Mouse (Mus musculus) hindbrain, postnatal 0 days (tissue): ENCODE measurements around the gene Gm5105. TPM values are rescaled to one million over a fixed set of nuclear protein-coding genes. Genes with fewer than 3 reads are reported as not detected.

Source experiments
- ATAC-seq: fragments of 200-750 bp; cut with Nextera tagmentation; 2 replicates; pipeline ENCODE4 v1.8.0; 2017; ENCODE audit warnings: mild to moderate bottlenecking, moderate TSS enrichment, moderate library complexity
- DNase-seq: peaks from one replicate; pipeline ENCODE4 v3.0.0-alpha.2; 2015; ENCODE audit warnings: low spot score
- H3K27ac ChIP-seq: fragments of 300-500 bp; sonication (generic); 2 replicates; pipeline ENCODE4 v1.5.1; 2014; ENCODE audit warnings: mild to moderate bottlenecking
- H3K27me3 ChIP-seq: fragments of 300-500 bp; sonication (generic); 2 replicates; pipeline ENCODE4 v1.6.1; 2014; ENCODE audit warnings: low read length, mixed read lengths; ENCODE audit not compliant: insufficient read depth
- H3K36me3 ChIP-seq: fragments of 300-500 bp; sonication (generic); 2 replicates; pipeline ENCODE4 v1.6.1; 2014; ENCODE audit warnings: low read length, mixed read lengths; ENCODE audit not compliant: insufficient read depth
- H3K4me1 ChIP-seq: fragments of 300-500 bp; sonication (generic); 2 replicates; pipeline ENCODE4 v1.6.1; 2014; ENCODE audit warnings: antibody characterized with exemption, low read length, mixed read lengths; ENCODE audit not compliant: insufficient read depth
- H3K4me2 ChIP-seq: fragments of 300-500 bp; sonication (generic); 2 replicates; pipeline ENCODE4 v1.6.1; 2014; ENCODE audit warnings: low read depth, mild to moderate bottlenecking, low read length, moderate library complexity, mixed read lengths
- H3K4me3 ChIP-seq: fragments of 300-500 bp; sonication (generic); 2 replicates; pipeline ENCODE4 v1.5.1; 2014; ENCODE audit warnings: low read length
- H3K9ac ChIP-seq: fragments of 300-500 bp; sonication (generic); replicated peaks from 2 replicates; pipeline ENCODE4 v1.6.1; 2014; ENCODE audit warnings: mild to moderate bottlenecking, low read length, moderate library complexity, mixed read lengths
- H3K9me3 ChIP-seq: fragments of 300-500 bp; sonication (generic); 2 replicates; pipeline ENCODE4 v1.6.1; 2016; ENCODE audit warnings: low read length, mixed read lengths
- CTCF ChIP-seq: IDR thresholded peaks from 2 replicates; pipeline ENCODE4 v1.5.1; 2016; ENCODE audit warnings: antibody characterized with exemption, control low read depth, low read depth
- WGBS: fragments of 180-500 bp; shearing (Covaris S2); extraction: QIAGEN DNeasy Blood & Tissue Kit; methylation state at CpG from one replicate; pipeline ENCODE4 v1.1.7; 2014; 5-methylcytosine and 5-hydroxymethylcytosine counted together
- polyA plus RNA-seq: library from polyadenylated mRNA; unstranded; fragments of >200 nt; fragmentation: Nextera tagmentation; extraction: Ambion mirVana; gene quantifications from 2 replicates; pipeline ENCODE4 v1.2.1, GENCODE M21; 2015
- total RNA-seq: library from RNA; depleted of rRNA; stranded (reverse); fragments of >200 nt; gene quantifications from 2 replicates; pipeline ENCODE4 v1.2.3, GENCODE M21; 2014; rRNA removed

Gm5105 gene
- total and polyA plus RNA-seq, 2 experiments from 2014 or later: 0.11 TPM; not detected in 1

DNA sequence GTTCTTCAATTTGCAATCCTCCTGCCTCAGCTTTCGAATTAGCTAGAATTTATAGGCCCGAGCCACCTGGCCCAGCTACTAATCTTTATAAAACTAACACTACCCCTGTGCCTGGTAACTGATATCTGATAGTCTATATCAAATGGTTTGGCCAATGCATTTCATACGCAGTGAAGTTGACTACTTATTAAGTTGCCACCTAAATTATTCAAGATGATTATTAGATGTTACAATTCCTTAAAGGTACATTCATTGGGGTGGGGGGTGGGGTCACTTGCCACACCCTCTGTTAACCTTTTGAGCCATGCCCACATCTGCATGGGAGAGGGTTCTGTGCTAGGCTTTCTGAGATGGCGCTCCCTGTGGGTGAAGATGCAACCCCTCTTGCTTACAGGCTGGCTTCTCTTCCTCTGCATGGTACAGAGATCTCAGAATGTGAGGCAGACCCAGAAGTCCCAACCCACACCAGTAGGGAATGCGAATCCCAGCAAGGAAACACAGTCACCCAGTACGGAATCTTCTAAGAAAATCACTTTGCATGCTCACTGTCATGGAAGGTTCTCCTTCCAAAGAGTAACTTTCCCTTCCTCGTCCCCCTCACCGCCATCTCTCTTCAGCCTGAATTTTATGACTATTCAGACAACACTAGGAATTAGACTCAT, 67.0 kb downstream of the Gm5105 start:
- Histone ChIP-seq H3K27me3 (no peaks in the 10 kb centered on the region), H3K9me3 (no peaks in the 10 kb centered on the region), H3K4me2 (no peak overlapping the region), H3K27ac (no peak overlapping the region), H3K9ac (no peak overlapping the region), H3K36me3 (no peaks in the 10 kb centered on the region), H3K4me1 (no peaks in the 10 kb centered on the region), H3K4me3 (no peak overlapping the region)
- 95% methylated on average over 8 of the region's 8 CpGs for WGBS
- TF ChIP-seq CTCF: no peak
- ATAC-seq (no peak), DNase-seq (no peak)

DNA sequence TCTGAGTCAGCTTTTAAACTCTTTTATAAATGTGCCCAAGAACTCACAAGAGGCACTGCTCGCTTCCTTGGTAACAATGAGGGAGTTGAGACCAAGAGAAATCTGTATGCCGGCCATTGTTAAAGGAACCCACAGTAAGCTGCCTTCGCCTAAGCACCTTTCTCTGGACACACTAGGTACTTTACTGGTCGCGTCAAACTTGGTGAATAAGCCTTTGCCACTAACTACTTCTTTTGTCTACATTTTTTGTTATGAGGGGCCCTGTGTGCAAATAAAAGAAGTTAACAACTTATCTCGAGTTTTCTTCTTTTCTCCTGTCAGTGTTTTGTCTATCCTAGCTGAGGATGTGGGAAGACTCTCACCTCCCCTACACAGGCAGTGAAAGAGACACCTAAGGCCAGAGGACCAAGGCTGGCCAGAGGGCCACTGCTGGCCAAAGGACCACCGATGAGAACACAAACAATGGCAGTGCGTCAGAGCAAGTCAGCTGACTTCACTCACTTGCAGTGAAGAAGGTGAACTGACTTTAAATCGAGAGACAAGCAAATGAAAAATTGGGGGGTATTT, 67.9 kb downstream of the Gm5105 start:
- ATAC-seq: no peak
- Histone ChIP-seq H3K4me2 (no peak overlapping the region; the same call in 1 of the 2 replicates), H3K36me3 (no peaks in the 10 kb centered on the region), H3K27me3 (no peaks in the 10 kb centered on the region), H3K27ac (no peak overlapping the region), H3K4me1 (no peaks in the 10 kb centered on the region), H3K9me3 (no peaks in the 10 kb centered on the region), H3K4me3 (no peak overlapping the region), H3K9ac (no peak overlapping the region)
- 51% methylated on average over 9 of the region's 9 CpGs for WGBS
- DNase-seq: no peak
- TF ChIP-seq CTCF: no peak

Other genes with a start within 250 kb of the Gm5105 start
- 542 and 567 TPM in 2 replicates for gene H2afz, start 202.9 kb downstream of the Gm5105 start, total RNA-seq
- gene H2afz, start 202.9 kb downstream of the Gm5105 start, polyA plus RNA-seq: 814 and 865 TPM in 2 replicates
- 22.4 and 22.5 TPM in 2 replicates for gene Dnajb14, start 199.7 kb downstream of the Gm5105 start, total RNA-seq
- gene Dnajb14, start 199.7 kb downstream of the Gm5105 start, polyA plus RNA-seq: 19.2 and 21.9 TPM in 2 replicates
- 78.9 and 84.2 TPM in 2 replicates for gene Lamtor3, start 148.9 kb downstream of the Gm5105 start, total RNA-seq
- gene Lamtor3, start 148.9 kb downstream of the Gm5105 start, polyA plus RNA-seq: 108 and 112 TPM in 2 replicates
- 1.3 and 2.6 TPM in 2 replicates for gene Dapp1, start 85.8 kb downstream of the Gm5105 start, total RNA-seq
- 1.9 and 2.3 TPM in 2 replicates for gene Dapp1, start 85.8 kb downstream of the Gm5105 start, polyA plus RNA-seq
- gene 1110002E22Rik, start 2.3 kb downstream of the Gm5105 start, total RNA-seq: 0.10 and 0.22 TPM in 2 replicates
- 0.05 and 0.09 TPM in 2 replicates for gene 1110002E22Rik, start 2.3 kb downstream of the Gm5105 start, polyA plus RNA-seq
- gene Trmt10a, start 76.1 kb upstream of the Gm5105 start, total RNA-seq: 2.8 and 3.1 TPM in 2 replicates
- gene Trmt10a, start 76.1 kb upstream of the Gm5105 start, polyA plus RNA-seq: 8.7 and 9.3 TPM in 2 replicates
- 3.3 and 4.5 TPM in 2 replicates for gene Mttp, start 77.6 kb upstream of the Gm5105 start, total RNA-seq
- 6.3 and 6.6 TPM in 2 replicates for gene Mttp, start 77.6 kb upstream of the Gm5105 start, polyA plus RNA-seq
- gene 4930579F01Rik, start 126.4 kb upstream of the Gm5105 start, total RNA-seq: not detected in 2 replicates
- 0.09 TPM in 1 of 2 replicates, not detected in the other for gene 4930579F01Rik, start 126.4 kb upstream of the Gm5105 start, polyA plus RNA-seq
- gene Adh7, start 150.4 kb upstream of the Gm5105 start, total RNA-seq: 0.22 and 0.37 TPM in 2 replicates
- gene Adh7, start 150.4 kb upstream of the Gm5105 start, polyA plus RNA-seq: 0.70 and 1.2 TPM in 2 replicates
- gene Adh1, start 193.6 kb upstream of the Gm5105 start, total RNA-seq: 0.97 and 1.3 TPM in 2 replicates
- 3.8 and 4.5 TPM in 2 replicates for gene Adh1, start 193.6 kb upstream of the Gm5105 start, polyA plus RNA-seq
- gene Adh6a, start 245.9 kb upstream of the Gm5105 start, total RNA-seq: not detected in 2 replicates
- gene Adh6a, start 245.9 kb upstream of the Gm5105 start, polyA plus RNA-seq: not detected in 2 replicates